Mouse (Mus musculus) limb, embryonic 15.5 days (tissue): Measurements from ENCODE around the gene Slc26a10. TPM values are rescaled to one million over a fixed set of nuclear protein-coding genes. Genes with fewer than 3 reads are reported as not detected.

Experiments used
- ATAC-seq: fragments of 200-750 bp; cut with Nextera tagmentation; 2 replicates; pipeline ENCODE4 v1.8.0; 2017; ENCODE audit warnings: low read depth, moderate TSS enrichment; ENCODE audit not compliant: insufficient number of reproducible peaks, low FRiP score, low TSS enrichment
- H3K27ac ChIP-seq: fragments of 300-500 bp; sonication (generic); 2 replicates; pipeline ENCODE4 v1.5.1; 2015; ENCODE audit warnings: moderate library complexity, mild to moderate bottlenecking, inconsistent platforms
- H3K27me3 ChIP-seq: fragments of 300-500 bp; sonication (generic); 2 replicates; pipeline ENCODE4 v1.6.1; 2015; ENCODE audit warnings: inconsistent platforms
- H3K36me3 ChIP-seq: fragments of 300-500 bp; sonication (generic); 2 replicates; pipeline ENCODE4 v1.6.1; 2015; ENCODE audit warnings: inconsistent platforms
- H3K4me1 ChIP-seq: fragments of 300-500 bp; sonication (generic); 2 replicates; pipeline ENCODE4 v1.6.1; 2015; ENCODE audit warnings: inconsistent platforms
- H3K4me2 ChIP-seq: fragments of 300-500 bp; sonication (generic); 2 replicates; pipeline ENCODE4 v1.6.1; 2015; ENCODE audit warnings: mild to moderate bottlenecking, inconsistent platforms
- H3K4me3 ChIP-seq: fragments of 300-500 bp; sonication (generic); 2 replicates; pipeline ENCODE4 v1.5.1; 2015; ENCODE audit warnings: mild to moderate bottlenecking, inconsistent platforms
- H3K9ac ChIP-seq: fragments of 300-500 bp; sonication (generic); 2 replicates; pipeline ENCODE4 v1.6.1; 2015; ENCODE audit warnings: inconsistent platforms
- H3K9me3 ChIP-seq: fragments of 300-500 bp; sonication (generic); 2 replicates; pipeline ENCODE4 v1.6.1; 2016; ENCODE audit warnings: inconsistent platforms
- WGBS: fragments of 180-500 bp; shearing (Covaris S2); methylation state at CpG from one replicate; pipeline ENCODE4 v1.1.7; 2015; 5-methylcytosine and 5-hydroxymethylcytosine counted together
- polyA plus RNA-seq: library from polyadenylated mRNA; unstranded; fragments of >200 nt; fragmentation: Nextera tagmentation; extraction: Ambion mirVana; gene quantifications from 2 replicates; pipeline ENCODE4 v1.2.1, GENCODE M21; 2015

Slc26a10 gene
- 1.2 and 1.7 TPM in 2 replicates for polyA plus RNA-seq

DNA sequence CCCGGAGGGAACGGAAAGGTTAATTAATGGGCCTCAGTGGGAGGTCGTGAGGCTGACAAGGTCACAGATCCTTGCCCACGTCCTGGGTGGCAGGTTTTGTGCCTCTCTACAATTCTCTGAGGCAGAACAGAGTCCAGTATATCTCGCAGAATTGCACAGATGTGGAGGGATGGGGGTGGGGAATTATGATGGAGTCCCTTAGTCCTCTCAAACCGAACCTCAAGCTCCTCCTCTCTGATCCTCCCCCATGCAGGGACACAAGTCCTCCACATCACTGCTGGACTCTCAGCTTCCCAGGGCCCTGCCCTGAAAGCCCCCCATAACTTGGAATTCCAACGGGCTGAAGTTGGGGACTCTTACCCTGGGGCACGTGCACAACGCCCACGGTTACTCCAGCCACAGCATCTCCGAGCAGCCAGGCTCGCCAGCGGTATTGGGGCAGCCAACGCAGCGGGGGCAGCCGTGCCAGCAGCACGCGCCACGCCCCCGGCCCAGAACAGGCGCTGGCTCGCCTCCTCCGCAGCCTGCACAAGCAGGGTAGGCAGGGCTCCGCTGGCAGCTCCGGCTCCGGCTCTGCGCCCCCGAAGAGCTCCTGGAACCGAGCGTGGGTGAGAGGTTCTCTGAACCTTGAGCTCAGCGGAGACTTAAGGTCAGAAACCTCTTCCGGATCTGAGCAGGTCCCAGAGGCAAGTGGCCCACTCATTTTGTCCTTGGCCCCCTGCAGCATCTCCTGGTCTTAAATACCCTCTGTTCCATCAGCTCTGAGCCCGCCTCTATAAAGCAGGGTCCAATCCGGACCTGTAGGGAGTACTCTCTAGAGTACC lies at the start of gene Slc26a10:
Gene Slc26a10, minus strand, starts transcription at position 775 of the 824 bp plus-strand sequence.
- ATAC-seq = no peak
- Histone ChIP-seq H3K27ac (no peak within 1 kb of the TSS), H3K4me3 (peak within 1 kb of the TSS; percentile 19), H3K4me2 (peak within 1 kb of the TSS; percentile 42), H3K4me1 (peaks cover 38% of the 10 kb centered on the region), H3K9me3 (no peaks in the 10 kb centered on the region), H3K9ac (no peak within 1 kb of the TSS), H3K27me3 (peaks cover 63% of the 10 kb centered on the region), H3K36me3 (peaks cover 34% of the 10 kb centered on the region)
- WGBS = under 1% methylated on average over 34 of the region's 34 CpGs

DNA sequence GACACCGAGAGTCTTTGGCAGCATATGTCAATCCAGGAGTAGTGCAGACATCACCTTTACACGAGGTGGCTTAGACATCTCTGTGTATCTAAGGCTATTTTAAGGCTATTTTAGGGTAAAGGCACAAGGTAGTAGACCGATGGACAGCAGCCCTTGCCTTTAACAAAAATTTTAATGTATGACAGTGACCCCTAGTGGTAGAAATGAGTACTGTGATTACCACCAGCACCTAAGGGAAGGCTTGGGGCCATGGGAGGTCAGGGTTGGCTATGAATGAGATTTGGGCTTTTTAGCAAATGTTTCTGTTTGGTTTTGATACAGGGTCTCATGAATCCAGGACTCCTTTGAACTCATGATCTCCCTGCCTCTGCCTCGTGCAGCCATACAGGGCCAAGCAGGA lies 48.5 kb upstream of the Slc26a10 start:
- ATAC-seq = no peak
- Histone ChIP-seq H3K36me3 (no peaks in the 10 kb centered on the region), H3K4me3 (no peak overlapping the region), H3K4me1 (peaks cover 5% of the 10 kb centered on the region; the same call in 1 of the 2 replicates), H3K9me3 (no peaks in the 10 kb centered on the region), H3K27me3 (peaks cover 7% of the 10 kb centered on the region; the same call in 1 of the 2 replicates), H3K4me2 (no peak overlapping the region), H3K9ac (no peak overlapping the region), H3K27ac (no peak overlapping the region)
- WGBS = 16% methylated on average over 4 of the region's 4 CpGs

DNA sequence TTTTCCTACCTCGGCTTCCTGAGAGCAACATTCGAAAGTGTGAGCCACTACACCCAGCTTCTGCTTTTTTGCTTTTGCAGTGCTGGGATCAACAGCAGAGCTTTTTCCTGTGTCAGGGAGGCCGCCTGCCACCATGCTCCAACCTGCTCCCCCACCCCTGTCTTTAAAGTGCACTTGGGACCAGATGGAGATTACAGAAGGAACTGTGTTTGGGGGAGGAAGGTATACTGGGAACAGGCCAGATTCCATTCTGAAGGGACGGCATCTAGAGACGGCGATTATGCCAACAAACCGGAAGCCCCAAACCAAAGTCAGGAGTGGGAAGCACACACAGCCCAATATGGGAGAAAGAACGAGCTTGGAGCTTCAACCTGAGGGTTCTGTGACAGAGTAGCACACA lies 46.7 kb upstream of the Slc26a10 start:
- H3K9ac ChIP-seq = no peak overlapping the region
- WGBS = 77% methylated on average over 8 of the region's 8 CpGs
- peaks cover 7% of the 10 kb centered on the region; the same call in 1 of the 2 replicates for H3K27me3 ChIP-seq
- no peaks in the 10 kb centered on the region for H3K36me3 ChIP-seq
- H3K9me3 ChIP-seq = no peaks in the 10 kb centered on the region
- H3K4me2 ChIP-seq = no peak overlapping the region
- H3K4me1 ChIP-seq = peaks cover 5% of the 10 kb centered on the region; the same call in 1 of the 2 replicates
- no peak overlapping the region for H3K27ac ChIP-seq
- ATAC-seq = no peak
- no peak overlapping the region for H3K4me3 ChIP-seq

DNA sequence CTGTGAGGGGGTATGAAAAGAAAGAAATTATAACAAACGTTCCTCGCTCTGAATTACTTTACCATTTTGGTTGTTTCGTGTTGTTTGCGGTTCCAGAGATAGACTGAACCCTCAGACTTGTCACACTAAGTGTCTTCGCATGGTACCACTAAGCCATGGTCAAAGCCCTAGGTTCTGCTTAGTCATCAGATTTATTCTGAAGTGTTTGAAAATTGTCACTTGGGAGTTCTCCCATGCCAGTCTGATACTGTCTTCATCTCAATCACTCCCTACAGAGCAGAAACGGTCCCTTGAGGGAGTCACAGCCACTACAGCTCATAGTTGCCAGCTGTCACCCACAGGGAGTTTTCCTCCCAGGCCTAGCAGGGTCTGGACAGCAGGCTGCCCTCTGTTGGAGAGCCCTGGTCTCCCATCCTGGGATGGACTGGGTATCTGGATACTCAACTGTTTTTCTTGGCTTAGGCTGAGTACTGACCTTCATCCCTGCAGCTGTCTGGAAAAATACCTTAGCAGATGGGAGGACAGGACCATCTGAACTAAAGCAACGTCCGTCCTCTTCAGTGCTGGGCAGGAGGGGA lies 46.0 kb upstream of the Slc26a10 start:
- no peak overlapping the region for H3K9ac ChIP-seq
- ATAC-seq = no peak
- WGBS = 69% methylated on average over 8 of the region's 8 CpGs
- H3K4me2 ChIP-seq = no peak overlapping the region
- no peaks in the 10 kb centered on the region for H3K36me3 ChIP-seq
- H3K4me1 ChIP-seq = peaks cover 5% of the 10 kb centered on the region; the same call in 1 of the 2 replicates
- no peak overlapping the region for H3K27ac ChIP-seq
- no peak overlapping the region for H3K4me3 ChIP-seq
- no peaks in the 10 kb centered on the region for H3K9me3 ChIP-seq
- peaks cover 7% of the 10 kb centered on the region; the same call in 1 of the 2 replicates for H3K27me3 ChIP-seq

DNA sequence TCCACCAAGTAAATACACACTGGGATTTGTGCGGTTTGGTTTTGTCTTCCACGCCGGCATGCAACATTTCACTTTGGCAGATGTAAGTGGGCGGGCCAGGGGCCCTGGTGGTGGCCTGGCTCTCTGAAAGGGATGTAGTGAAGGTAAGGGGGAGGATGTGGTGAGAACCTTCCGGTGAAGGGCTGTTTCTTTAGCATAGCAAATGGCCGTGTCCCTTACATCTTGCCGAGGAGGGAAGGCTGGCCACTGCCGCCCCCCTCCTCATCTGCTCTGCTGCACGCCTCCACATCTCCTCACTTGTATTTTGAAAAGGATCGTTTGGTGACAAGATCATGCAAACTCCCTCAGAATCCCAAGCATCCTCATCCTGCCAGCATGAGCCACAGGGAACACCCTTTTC lies 45.3 kb upstream of the Slc26a10 start:
- Histone ChIP-seq H3K9me3 (no peaks in the 10 kb centered on the region), H3K27ac (no peak overlapping the region), H3K27me3 (peaks cover 7% of the 10 kb centered on the region; the same call in 1 of the 2 replicates), H3K9ac (no peak overlapping the region), H3K36me3 (no peaks in the 10 kb centered on the region), H3K4me1 (peaks cover 5% of the 10 kb centered on the region; the same call in 1 of the 2 replicates), H3K4me2 (no peak overlapping the region), H3K4me3 (no peak overlapping the region)
- ATAC-seq = no peak
- 21% methylated on average over 10 of the region's 10 CpGs for WGBS

DNA sequence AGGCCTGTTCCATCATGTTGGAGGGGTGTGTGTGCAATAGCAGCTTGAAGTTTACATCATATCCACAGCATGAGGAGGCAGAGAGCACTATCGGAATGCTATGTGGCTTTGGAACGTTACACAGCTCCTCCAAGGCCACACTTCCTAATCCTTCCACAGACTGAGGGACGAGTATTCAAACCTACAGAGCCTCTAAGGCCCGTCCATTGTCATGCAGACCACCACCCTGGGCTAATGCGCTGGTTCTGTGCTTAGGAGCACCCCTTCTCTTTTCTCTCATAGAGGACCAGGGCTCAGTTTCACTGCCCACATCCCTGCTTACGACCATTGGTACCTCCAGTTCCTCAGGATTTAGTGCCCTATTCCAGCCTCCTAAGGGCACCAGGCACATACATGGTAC lies 44.8 kb upstream of the Slc26a10 start:
- Histone ChIP-seq H3K9me3 (no peaks in the 10 kb centered on the region), H3K36me3 (no peaks in the 10 kb centered on the region), H3K27me3 (peaks cover 7% of the 10 kb centered on the region; the same call in 1 of the 2 replicates), H3K27ac (no peak overlapping the region), H3K4me3 (no peak overlapping the region), H3K9ac (no peak overlapping the region), H3K4me1 (peaks cover 5% of the 10 kb centered on the region; the same call in 1 of the 2 replicates), H3K4me2 (no peak overlapping the region)
- 48% methylated on average over 6 of the region's 6 CpGs for WGBS
- ATAC-seq = no peak

DNA sequence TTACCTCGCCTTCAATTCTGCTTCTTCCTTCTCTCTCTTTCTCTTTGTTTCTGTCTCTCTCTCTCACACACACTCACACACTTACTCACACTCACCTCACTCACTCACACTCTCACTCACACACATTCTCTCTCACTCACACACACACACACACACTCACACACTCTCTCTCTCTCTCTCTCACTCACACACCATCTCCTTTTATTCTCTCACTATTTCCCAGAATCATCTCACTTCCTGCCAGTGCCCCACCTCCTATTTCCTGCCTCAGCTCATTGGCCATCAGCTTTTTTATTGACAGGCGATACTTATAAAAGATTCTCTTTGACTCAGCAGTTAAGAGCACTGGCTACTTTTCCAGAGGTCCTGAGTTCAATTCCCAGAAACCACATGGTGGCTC lies 37.9 kb upstream of the Slc26a10 start:
- no peak for ATAC-seq
- Histone ChIP-seq H3K4me3 (no peak overlapping the region), H3K36me3 (no peaks in the 10 kb centered on the region), H3K9me3 (no peaks in the 10 kb centered on the region), H3K4me1 (no peaks in the 10 kb centered on the region), H3K27me3 (no peaks in the 10 kb centered on the region), H3K27ac (no peak overlapping the region), H3K9ac (no peak overlapping the region), H3K4me2 (no peak overlapping the region)
- WGBS = 84% methylated on average over 2 of the region's 2 CpGs

DNA sequence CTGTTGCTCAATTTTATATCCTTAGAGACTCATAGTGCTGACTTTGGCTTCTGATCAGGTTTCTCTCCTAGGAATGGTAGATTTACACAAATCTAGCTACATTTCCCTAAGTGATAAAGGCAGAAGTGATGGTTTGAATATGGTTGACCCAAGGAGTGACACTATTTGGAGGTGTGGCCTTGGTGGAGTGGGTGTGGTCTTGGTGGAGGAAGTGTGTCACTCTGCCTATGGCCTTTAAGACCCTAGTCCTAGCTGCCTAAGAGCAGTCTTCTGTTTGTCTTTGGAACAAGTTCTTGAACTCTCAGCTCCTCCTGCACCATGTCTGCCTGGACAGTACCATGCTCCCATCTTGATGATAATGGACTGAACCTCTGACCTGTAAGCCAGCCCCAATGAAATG lies 36.7 kb upstream of the Slc26a10 start:
- H3K9ac ChIP-seq = no peak overlapping the region
- H3K36me3 ChIP-seq = no peaks in the 10 kb centered on the region
- no peaks in the 10 kb centered on the region for H3K9me3 ChIP-seq
- H3K4me1 ChIP-seq = no peaks in the 10 kb centered on the region
- H3K4me2 ChIP-seq = no peak overlapping the region
- H3K4me3 ChIP-seq = no peak overlapping the region
- no peaks in the 10 kb centered on the region for H3K27me3 ChIP-seq
- no peak overlapping the region for H3K27ac ChIP-seq
- ATAC-seq = no peak

DNA sequence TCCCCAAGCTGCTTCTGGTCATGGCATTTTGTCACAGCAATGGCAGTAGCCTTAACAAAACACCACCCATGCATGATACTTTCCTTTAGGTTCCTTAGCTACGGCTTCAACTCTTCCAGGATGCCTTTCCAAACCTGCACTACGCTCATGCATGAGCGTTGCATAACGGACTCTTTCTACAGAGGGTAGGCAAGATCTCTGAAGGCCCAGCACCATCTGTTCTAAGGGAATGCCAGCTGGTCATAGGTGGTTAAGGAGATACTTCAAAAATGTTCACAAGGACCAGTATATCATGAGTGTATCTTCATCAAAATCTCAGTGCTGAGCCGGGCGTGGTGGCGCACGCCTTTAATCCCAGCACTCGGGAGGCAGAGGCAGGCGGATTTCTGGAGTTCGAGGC lies 36.0 kb upstream of the Slc26a10 start:
- H3K9me3 ChIP-seq = no peaks in the 10 kb centered on the region
- H3K9ac ChIP-seq = no peak overlapping the region
- no peak overlapping the region for H3K4me3 ChIP-seq
- no peaks in the 10 kb centered on the region for H3K36me3 ChIP-seq
- H3K27ac ChIP-seq = no peak overlapping the region
- no peak for ATAC-seq
- H3K27me3 ChIP-seq = no peaks in the 10 kb centered on the region
- no peak overlapping the region for H3K4me2 ChIP-seq
- no peaks in the 10 kb centered on the region for H3K4me1 ChIP-seq
- WGBS = 95% methylated on average over 11 of the region's 11 CpGs

DNA sequence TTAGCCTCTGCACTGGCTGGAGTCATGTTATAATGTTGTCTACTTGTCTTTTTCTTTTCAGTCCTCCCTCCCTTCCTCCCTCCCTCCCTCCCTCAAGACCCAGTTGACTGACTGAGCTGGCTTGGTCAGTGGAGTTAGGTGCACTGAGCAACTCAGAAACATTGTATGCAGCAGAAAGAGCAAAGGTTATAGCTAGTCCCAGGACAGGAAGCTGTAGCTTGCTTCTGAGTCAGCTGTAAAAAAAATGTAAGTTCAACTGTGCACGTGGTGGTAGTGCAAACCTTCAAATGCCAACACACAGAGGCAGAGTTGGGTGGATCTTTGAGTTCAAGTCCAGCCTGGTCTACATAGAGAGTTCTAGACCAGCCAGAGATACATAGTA lies 34.0 kb upstream of the Slc26a10 start:
- H3K4me1 ChIP-seq = peaks cover 8% of the 10 kb centered on the region
- H3K4me2 ChIP-seq = no peak overlapping the region
- ATAC-seq = no peak
- H3K9me3 ChIP-seq = no peaks in the 10 kb centered on the region
- no peaks in the 10 kb centered on the region for H3K27me3 ChIP-seq
- H3K36me3 ChIP-seq = no peaks in the 10 kb centered on the region
- WGBS = 57% methylated on average over 1 of the region's 1 CpGs
- no peak overlapping the region for H3K9ac ChIP-seq
- H3K4me3 ChIP-seq = no peak overlapping the region
- no peak overlapping the region for H3K27ac ChIP-seq

DNA sequence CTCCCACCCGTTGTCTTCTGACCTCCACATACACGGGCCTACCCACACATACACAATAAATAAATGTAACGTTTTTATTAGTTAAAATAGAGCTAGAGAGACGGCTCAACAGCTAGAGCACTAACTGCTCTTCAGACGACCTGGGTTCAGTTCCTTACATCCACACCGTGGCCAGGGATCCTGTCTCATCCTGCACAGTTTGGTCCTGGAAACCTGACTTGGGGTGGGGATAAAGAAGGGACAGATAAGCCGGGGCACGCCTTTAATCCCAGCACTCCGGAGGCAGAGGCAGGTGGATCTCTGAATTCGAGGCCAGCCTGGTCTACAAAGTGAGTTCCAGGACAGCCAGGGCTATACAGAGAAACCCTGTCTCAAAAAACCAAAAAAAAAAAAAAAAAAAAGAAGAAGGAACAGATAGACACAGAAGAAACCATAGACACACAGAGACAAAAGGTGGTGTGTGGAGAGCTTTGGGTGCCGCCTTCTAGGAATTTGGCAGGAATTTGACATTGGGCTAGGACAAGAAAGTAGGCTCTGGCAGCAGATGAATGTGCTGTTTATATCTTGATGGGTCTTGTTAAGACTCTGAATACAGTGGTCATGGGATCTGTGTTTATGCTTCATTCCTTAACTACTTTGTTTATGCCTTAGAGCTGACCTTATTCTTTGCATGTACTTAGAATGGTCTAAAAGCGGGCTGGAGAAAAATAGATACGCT lies 33.4 kb upstream of the Slc26a10 start:
- Histone ChIP-seq H3K9me3 (no peaks in the 10 kb centered on the region), H3K4me2 (no peak overlapping the region), H3K4me1 (peaks cover 8% of the 10 kb centered on the region), H3K9ac (no peak overlapping the region), H3K4me3 (no peak overlapping the region), H3K36me3 (0 out of 2 replicates have a peak, but pooled peaks cover under 1% of the 10 kb centered on the region), H3K27me3 (no peaks in the 10 kb centered on the region), H3K27ac (no peak overlapping the region)
- ATAC-seq = no peak
- 76% methylated on average over 13 of the region's 13 CpGs for WGBS

DNA sequence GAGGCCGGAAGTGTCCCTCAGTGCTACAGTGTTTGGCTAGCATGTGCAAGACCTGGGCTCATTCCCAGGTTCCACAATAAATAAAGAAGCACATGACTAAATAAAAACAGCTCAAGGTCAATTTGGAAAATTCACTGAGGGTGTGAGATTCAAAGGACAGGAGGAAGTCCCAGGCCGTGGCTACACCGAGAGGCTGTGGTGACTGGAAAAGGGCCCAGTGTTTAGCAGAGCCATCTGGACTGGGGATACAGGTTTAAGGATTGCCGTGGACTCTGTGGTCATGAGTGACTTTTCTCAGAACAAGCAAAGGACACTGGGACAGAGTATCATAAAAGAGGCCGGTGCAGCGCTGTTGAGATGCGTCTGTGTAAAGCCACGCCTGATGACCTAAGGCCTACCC lies 32.8 kb upstream of the Slc26a10 start:
- no peak overlapping the region for H3K9ac ChIP-seq
- no peaks in the 10 kb centered on the region for H3K9me3 ChIP-seq
- ATAC-seq = no peak
- no peak overlapping the region for H3K4me3 ChIP-seq
- H3K4me1 ChIP-seq = peaks cover 8% of the 10 kb centered on the region
- no peaks in the 10 kb centered on the region for H3K27me3 ChIP-seq
- no peak overlapping the region for H3K4me2 ChIP-seq
- no peak overlapping the region for H3K27ac ChIP-seq
- WGBS = 85% methylated on average over 8 of the region's 8 CpGs
- peaks cover 7% of the 10 kb centered on the region; the same call in 1 of the 2 replicates for H3K36me3 ChIP-seq
